Mouse (Mus musculus) thymus, postnatal 14 days (tissue): ENCODE results near the gene Rheb.
"Not testable (repeated sequence)": the region's sequence is repeated elsewhere in the genome, so short reads cannot be mapped to it uniquely, and the experiment has no call there.

Experiments used
- DNase-seq: peaks from one replicate; pipeline ENCODE4 v3.0.0; 2021

The Rheb gene

GRCm38 (mm10) chr5:24782957-24783356, 59.5 kb downstream of the Rheb start:
- no peak for DNase-seq

DNA sequence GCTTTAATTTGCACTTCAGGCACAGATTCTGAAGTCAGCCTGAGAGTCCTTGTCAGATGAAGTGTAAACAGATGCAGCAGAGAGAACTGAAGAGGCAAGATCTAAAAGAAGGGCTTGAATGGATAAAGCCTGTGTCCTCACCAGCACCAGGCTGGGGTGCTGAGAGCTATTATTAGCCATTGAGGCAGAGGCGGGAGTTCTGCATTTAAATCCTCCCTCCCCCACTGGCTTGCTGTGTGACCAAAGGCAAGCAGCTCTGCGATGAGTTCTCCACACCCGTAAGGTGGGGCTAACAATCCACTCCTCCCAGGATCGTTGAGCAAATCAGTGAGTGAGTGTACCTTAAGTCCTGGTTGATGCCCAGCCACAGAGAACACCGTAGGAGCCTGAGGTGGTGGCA, 61.4 kb downstream of the Rheb start:
- DNase-seq = no peak

GRCm38 (mm10) chr5:24779881-24780512, 62.4 kb downstream of the Rheb start:
- peak; percentile 41 for DNase-seq

DNA sequence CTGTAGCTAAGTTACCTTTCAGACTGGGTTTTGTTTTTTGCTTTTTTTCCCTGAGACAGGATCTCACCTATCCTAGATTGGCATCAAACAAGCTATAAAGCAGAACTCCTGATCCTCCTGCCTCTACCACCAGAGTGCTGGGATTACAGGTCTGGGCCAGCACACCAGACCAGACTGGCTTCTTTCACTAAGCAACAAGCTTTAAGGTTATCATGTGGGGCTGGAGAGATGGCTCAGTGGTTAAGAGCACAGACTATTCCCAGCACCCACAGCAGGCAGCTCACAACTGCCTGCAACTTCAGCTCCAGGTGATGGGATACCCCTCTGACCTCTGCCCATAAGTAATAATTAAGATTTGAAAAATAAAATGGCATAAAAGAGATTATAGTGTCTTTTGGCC, 63.1 kb downstream of the Rheb start:
- no peak for DNase-seq

DNA sequence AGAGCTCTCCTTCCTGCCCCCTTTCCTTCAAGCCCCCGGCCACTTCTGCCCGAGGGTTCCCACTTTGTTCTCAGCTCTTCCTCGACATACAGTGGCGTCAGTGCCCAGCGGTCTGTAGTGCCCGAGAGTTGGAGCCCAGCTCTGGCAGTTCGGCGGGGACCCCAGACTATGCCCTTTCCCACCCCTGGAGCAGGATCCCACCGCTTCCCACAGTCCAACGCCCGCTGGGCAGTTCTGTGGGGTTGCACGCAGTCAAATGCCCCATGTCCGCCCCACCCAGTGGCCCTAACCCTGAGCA, 63.6 kb downstream of the Rheb start:
- DNase-seq = no peak

DNA sequence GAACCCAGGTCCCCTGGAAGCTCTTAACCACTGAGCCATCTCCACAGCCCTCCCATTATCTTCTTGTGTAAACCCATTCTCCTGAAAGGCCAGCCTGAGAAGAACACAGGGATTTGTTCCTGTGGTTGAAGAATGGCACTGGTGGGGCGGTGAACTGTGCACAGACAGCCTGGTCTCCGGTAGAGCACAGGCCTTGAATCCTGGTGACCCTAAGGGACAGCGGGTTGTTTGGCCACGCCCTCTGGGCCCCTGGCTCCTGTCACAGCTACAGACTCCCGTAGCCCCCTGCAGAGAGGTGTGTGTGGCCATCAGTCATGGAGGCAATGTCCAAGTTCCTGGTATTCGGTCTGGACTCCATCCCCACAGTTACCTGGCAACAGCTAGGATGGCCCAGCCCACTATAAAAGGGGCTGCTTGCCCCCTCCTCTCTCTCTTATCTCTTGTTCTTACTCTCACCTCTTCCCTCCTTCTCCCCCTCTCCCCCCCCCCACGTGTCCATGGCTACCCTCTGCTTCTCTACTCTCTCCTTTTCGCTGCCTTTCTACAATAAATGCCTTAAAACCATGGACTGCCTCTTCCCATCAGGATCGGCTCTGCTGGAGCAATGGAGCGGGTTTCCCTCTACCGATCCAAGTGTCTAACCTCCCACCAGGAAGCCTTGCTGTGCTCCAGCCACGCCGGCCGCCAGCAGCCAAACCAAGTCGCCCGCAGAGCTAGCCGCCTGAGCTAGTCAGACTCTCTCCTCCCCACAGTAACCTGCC, 64.2 kb downstream of the Rheb start:
- no peak for DNase-seq

DNA sequence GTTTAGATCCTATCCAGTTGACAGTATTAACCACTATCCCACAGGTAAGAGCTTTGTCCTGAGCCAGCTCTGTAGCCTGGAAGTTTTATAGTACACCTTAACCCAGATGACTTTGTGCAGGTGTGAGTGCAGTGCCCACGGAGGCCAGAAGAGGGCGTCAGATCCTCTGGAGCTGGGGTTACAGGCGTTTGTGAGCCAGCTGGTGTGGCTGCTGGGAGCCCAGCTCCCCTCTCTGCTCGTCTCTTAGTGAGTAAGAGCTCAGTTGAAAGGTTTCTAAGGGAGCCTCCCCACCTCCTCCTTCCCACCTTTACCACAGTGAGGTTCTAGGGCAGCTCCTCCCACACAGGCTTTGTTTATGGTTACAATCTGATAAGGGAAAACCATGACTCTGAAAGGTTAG, 65.7 kb downstream of the Rheb start:
- DNase-seq = peak; percentile 53

GRCm38 (mm10) chr5:24774549-24774948, 67.9 kb downstream of the Rheb start:
- not testable (repeated sequence) for DNase-seq

- DNase-seq = no peak
Observed at GRCm38 (mm10) chr5:24757816-24758215, 84.6 kb downstream of the Rheb start, which contains the start of gene Crygn. Crygn (minus strand) TSS chr5:24758008.

DNA sequence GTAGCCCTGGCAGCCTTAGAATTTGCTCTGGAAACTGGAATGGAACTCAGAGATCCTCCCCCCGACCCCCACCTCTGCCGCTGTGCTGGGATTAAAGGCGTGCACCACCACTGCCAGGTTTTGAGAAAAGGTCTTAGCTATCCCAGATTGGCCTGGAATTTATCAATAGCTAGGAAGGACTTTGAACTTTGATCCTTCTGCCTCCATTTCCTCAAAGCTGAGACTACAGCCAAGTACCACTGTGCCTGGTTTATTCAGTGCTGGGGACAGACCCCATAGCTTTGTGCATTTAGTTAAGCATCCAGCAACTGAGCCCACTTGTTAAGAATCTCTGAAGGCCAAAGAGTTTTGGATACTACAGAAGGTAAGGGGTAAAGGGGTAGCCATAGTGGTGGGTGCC, 85.5 kb downstream of the Rheb start:
- DNase-seq = no peak
